ENCODE assay signal across 21 mouse cellular contexts in the genomic region with DNA sequence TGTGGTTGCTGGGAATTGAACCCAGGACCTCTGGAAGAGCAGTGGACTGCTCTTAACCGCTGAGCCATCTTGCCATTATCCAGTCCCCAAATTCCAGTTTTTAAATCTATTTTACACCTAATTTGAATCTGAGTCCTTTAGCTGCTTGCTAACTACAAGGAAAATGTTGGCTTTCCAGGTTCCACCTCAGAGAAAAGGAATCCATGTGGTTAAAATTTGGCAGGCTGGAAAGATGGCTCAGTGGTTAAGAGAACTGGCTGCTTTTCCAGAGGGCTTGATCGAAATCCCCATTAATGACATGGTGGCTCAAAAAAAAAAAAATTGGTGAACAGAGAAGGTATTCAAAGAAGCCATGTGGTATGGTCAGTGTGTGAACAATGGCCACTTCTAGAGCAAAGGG. TPM values are rescaled to one million over a fixed set of nuclear protein-coding genes. Genes with fewer than 3 reads are reported as not detected.
A peak's percentile ranks its signal among the peaks of the same experiment; 100 is the strongest.
DNase-seq lines count a peak whose midpoint lies in the region; ATAC-seq and TF ChIP-seq lines count a peak whose summit lies in the region.
"Had no signal": no experiment of that assay in that cellular context is flagged by ENCODE, and none has a peak within 500 bp of the region (broad histone marks: within the 10 kb centered on the region; RNA-seq: fewer than 3 reads in every experiment).

No protein-coding gene starts in this region.

- intact Hi-C loops in heart, postnatal 36 days (cut with DNase I), result no loop called here

- CTCF ChIA-PET in Patski (lab: Charles Lee), result interaction anchor here (1.2 to 2.0 kb wide), 2 partner anchors 13 to 24 kb away, joined by 5 read pairs; no protein-coding TSS in a partner anchor

- TF ChIP-seq CTCF in Patski (IDR thresholded peaks at IDR 0.05), result no peak

- ATAC-seq in Patski, result peak; percentile 69
- ATAC-seq: CD4-positive, CD25-positive, alpha-beta regulatory T cell, adult 4 months; forebrain, embryonic 14.5 days; forebrain, embryonic 16.5 days had no signal

- POLR2A ChIA-PET in Patski (lab: Charles Lee), result no interaction called here

- no peaks in the 10 kb centered on the region for H3K27me3 ChIP-seq in Patski
- H3K27me3 ChIP-seq: CH12.LX had no signal

- peak; percentile 92 for DNase-seq in 3T3-L1 (ENCODE audit: low read depth, low spot score)
- peak; percentile 91 for DNase-seq in Muller cell, postnatal 12 days (ENCODE audit: inconsistent ontology term)
- peak; percentile 55 for DNase-seq in Patski (ENCODE audit: low read depth, low spot score)
- no peak for DNase-seq in heart, postnatal 36 days
- DNase-seq in embryo, embryonic 9.5 days (ENCODE audit: extremely low spot score), result no peak
- DNase-seq in retina, postnatal 1 day, result no peak
- no peak for DNase-seq in kidney, postnatal 36 days
- DNase-seq: adrenal gland, adult 2 months; adrenal gland, postnatal 10 days; adrenal gland, postnatal 25 days; cerebellum, adult 11 months; cerebellum, adult 18-20 months; cerebellum, adult 8-10 months; cerebellum, adult 9-11 months; cerebellum, postnatal 14 days; cerebellum, postnatal 36 days; embryo, embryonic 11 days had no signal

- in situ Hi-C loops in Patski (cut with MboI; ENCODE audit: low pct_unique_long_range_greater_than_20kb), result no loop called here

RNA-seq across cellular contexts. Expression of a gene that starts 1.8 kb away (rescaled TPM):
- polyA plus RNA-seq in Patski (2021), result 25.5 TPM
- 1 to 10 TPM; 2.4 to 3.8 TPM for total RNA-seq in heart, postnatal 36 days (2021)

Comparison
In these comparisons a context has a peak if more than half of its experiments do, and no peak if none do; other contexts are left out.
1. DNase-seq: peak in 3T3-L1 (single experiment), Muller cell, postnatal 12 days (single experiment) and Patski (single experiment); none in heart, postnatal 36 days (0 of 2), embryo, embryonic 9.5 days (single experiment), retina, postnatal 1 day (single experiment) and kidney, postnatal 36 days (0 of 2).